Mouse (Mus musculus) lung, embryonic 15.5 days (tissue): ENCODE data around the gene Abhd8. TPM values are rescaled to one million over a fixed set of nuclear protein-coding genes. Genes with fewer than 3 reads are reported as not detected.
A peak's percentile ranks its signal among the peaks of the same experiment; 100 is the strongest.

Source experiments
- ATAC-seq: fragments of 200-750 bp; cut with Nextera tagmentation; 2 replicates; pipeline ENCODE4 v1.8.0; 2017; ENCODE audit warnings: moderate number of reproducible peaks, borderline replicate concordance; ENCODE audit not compliant: low FRiP score, low TSS enrichment; ENCODE audit errors: extremely low read depth
- H3K27ac ChIP-seq: fragments of 300-500 bp; sonication (generic); 2 replicates; pipeline ENCODE4 v1.5.1; 2015; ENCODE audit warnings: moderate library complexity, mild to moderate bottlenecking, inconsistent platforms
- H3K27me3 ChIP-seq: fragments of 300-500 bp; sonication (generic); 2 replicates; pipeline ENCODE4 v1.6.1; 2015; ENCODE audit warnings: inconsistent platforms
- H3K36me3 ChIP-seq: fragments of 300-500 bp; sonication (generic); 2 replicates; pipeline ENCODE4 v1.6.1; 2015; ENCODE audit warnings: inconsistent platforms
- H3K4me1 ChIP-seq: fragments of 300-500 bp; sonication (generic); 2 replicates; pipeline ENCODE4 v1.6.1; 2015; ENCODE audit warnings: inconsistent platforms
- H3K4me2 ChIP-seq: fragments of 300-500 bp; sonication (generic); 2 replicates; pipeline ENCODE4 v1.6.1; 2015; ENCODE audit warnings: inconsistent platforms, mild to moderate bottlenecking, moderate library complexity
- H3K4me3 ChIP-seq: fragments of 300-500 bp; sonication (generic); 2 replicates; pipeline ENCODE4 v1.5.1; 2015; ENCODE audit warnings: mild to moderate bottlenecking, inconsistent platforms
- H3K9ac ChIP-seq: fragments of 300-500 bp; sonication (generic); 2 replicates; pipeline ENCODE4 v1.6.1; 2015; ENCODE audit warnings: inconsistent platforms
- H3K9me3 ChIP-seq: fragments of 300-500 bp; sonication (generic); 2 replicates; pipeline ENCODE4 v1.6.1; 2016; ENCODE audit warnings: inconsistent platforms
- WGBS: fragments of 180-500 bp; shearing (Covaris S2); methylation state at CpG from one replicate; pipeline ENCODE4 v1.1.7; 2015; 5-methylcytosine and 5-hydroxymethylcytosine counted together
- polyA plus RNA-seq: library from polyadenylated mRNA; unstranded; fragments of >200 nt; fragmentation: Nextera tagmentation; extraction: Ambion mirVana; gene quantifications from 2 replicates; pipeline ENCODE4 v1.2.1, GENCODE M21; 2015

The Abhd8 gene
- polyA plus RNA-seq, 1 experiment from 2014 or later: 51.3 TPM

- H3K4me3 ChIP-seq: no peak overlapping the region
- peaks cover 46% of the 10 kb centered on the region for H3K4me1 ChIP-seq
- H3K27ac ChIP-seq: no peak overlapping the region
- H3K9ac ChIP-seq: no peak overlapping the region
- no peaks in the 10 kb centered on the region for H3K27me3 ChIP-seq
- no peaks in the 10 kb centered on the region for H3K9me3 ChIP-seq
- 78% methylated on average over 2 of the region's 2 CpGs for WGBS
- no peak for ATAC-seq
- no peak overlapping the region for H3K4me2 ChIP-seq
- peaks cover 2% of the 10 kb centered on the region; the same call in 1 of the 2 replicates for H3K36me3 ChIP-seq
Observed at GRCm38 (mm10) chr8:71467201-71467600, 3.7 kb upstream of the Abhd8 start.

GRCm38 (mm10) chr8:71466198-71466597, 2.7 kb upstream of the Abhd8 start:
- Histone ChIP-seq H3K9me3 (no peaks in the 10 kb centered on the region), H3K36me3 (peaks cover 4% of the 10 kb centered on the region; the same call in 1 of the 2 replicates), H3K4me3 (no peak overlapping the region), H3K27ac (no peak overlapping the region), H3K9ac (no peak overlapping the region), H3K4me1 (peaks cover 47% of the 10 kb centered on the region), H3K4me2 (no peak overlapping the region), H3K27me3 (no peaks in the 10 kb centered on the region)
- no peak for ATAC-seq
- 98% methylated on average over 5 of the region's 5 CpGs for WGBS

- 77% methylated on average over 8 of the region's 8 CpGs for WGBS
- peaks cover 9% of the 10 kb centered on the region for H3K36me3 ChIP-seq
- H3K9ac ChIP-seq: peak overlapping the region; percentile 44; the same call in 1 of the 2 replicates
- peak overlapping the region; percentile 93 for H3K4me2 ChIP-seq
- H3K9me3 ChIP-seq: no peaks in the 10 kb centered on the region
- H3K27me3 ChIP-seq: no peaks in the 10 kb centered on the region
- ATAC-seq: no peak
- no peak overlapping the region for H3K27ac ChIP-seq
- peaks cover 42% of the 10 kb centered on the region for H3K4me1 ChIP-seq
- peak overlapping the region; percentile 87 for H3K4me3 ChIP-seq
Observed at GRCm38 (mm10) chr8:71465733-71466132, 2.3 kb upstream of the Abhd8 start.

GRCm38 (mm10) chr8:71464513-71465500, 1.4 kb upstream of the Abhd8 start, which contains the start of gene Mrpl34:
TSS of gene Mrpl34 (plus strand) at chr8:71464959.
- Histone ChIP-seq H3K9me3 (no peaks in the 10 kb centered on the region), H3K27me3 (no peaks in the 10 kb centered on the region), H3K36me3 (peaks cover 14% of the 10 kb centered on the region), H3K4me3 (peak within 1 kb of the TSS; percentile 87), H3K4me1 (peaks cover 33% of the 10 kb centered on the region), H3K9ac (peak within 1 kb of the TSS; percentile 74), H3K27ac (peak within 1 kb of the TSS; percentile 96), H3K4me2 (peak within 1 kb of the TSS; percentile 93)
- under 1% methylated on average over 59 of the region's 59 CpGs for WGBS
- peak; percentile 78 for ATAC-seq

- Histone ChIP-seq H3K9ac (peak overlapping the region; percentile 74), H3K27me3 (no peaks in the 10 kb centered on the region), H3K27ac (peak overlapping the region; percentile 96), H3K4me2 (peak overlapping the region; percentile 93), H3K9me3 (no peaks in the 10 kb centered on the region), H3K36me3 (peaks cover 21% of the 10 kb centered on the region), H3K4me3 (peak overlapping the region; percentile 87), H3K4me1 (peaks cover 29% of the 10 kb centered on the region)
- no peak for ATAC-seq
- 4% methylated on average over 16 of the region's 16 CpGs for WGBS
Observed at GRCm38 (mm10) chr8:71462786-71463185, 669 bp downstream of the Abhd8 start.

- WGBS: 65% methylated on average over 4 of the region's 4 CpGs
- H3K4me3 ChIP-seq: peak overlapping the region; percentile 87
- ATAC-seq: no peak
- H3K4me2 ChIP-seq: peak overlapping the region; percentile 93; the same call in 1 of the 2 replicates
- no peaks in the 10 kb centered on the region for H3K27me3 ChIP-seq
- peak overlapping the region; percentile 74 for H3K9ac ChIP-seq
- H3K27ac ChIP-seq: no peak overlapping the region
- peaks cover 31% of the 10 kb centered on the region for H3K4me1 ChIP-seq
- no peaks in the 10 kb centered on the region for H3K9me3 ChIP-seq
- H3K36me3 ChIP-seq: peaks cover 24% of the 10 kb centered on the region
Observed at GRCm38 (mm10) chr8:71462191-71462590, 1.3 kb downstream of the Abhd8 start.

GRCm38 (mm10) chr8:71461152-71461840, 2.2 kb downstream of the Abhd8 start:
- WGBS: 74% methylated on average over 46 of the region's 47 CpGs
- ATAC-seq: no peak
- peaks cover 32% of the 10 kb centered on the region for H3K4me1 ChIP-seq
- H3K9me3 ChIP-seq: no peaks in the 10 kb centered on the region
- H3K9ac ChIP-seq: no peak overlapping the region
- H3K4me3 ChIP-seq: no peak overlapping the region
- H3K27me3 ChIP-seq: no peaks in the 10 kb centered on the region
- H3K27ac ChIP-seq: no peak overlapping the region
- H3K36me3 ChIP-seq: peaks cover 24% of the 10 kb centered on the region
- H3K4me2 ChIP-seq: no peak overlapping the region

GRCm38 (mm10) chr8:71460716-71461115, 2.7 kb downstream of the Abhd8 start:
- ATAC-seq: no peak
- Histone ChIP-seq H3K36me3 (peaks cover 24% of the 10 kb centered on the region), H3K9ac (no peak overlapping the region), H3K4me1 (peaks cover 26% of the 10 kb centered on the region), H3K4me3 (no peak overlapping the region), H3K9me3 (no peaks in the 10 kb centered on the region), H3K27me3 (no peaks in the 10 kb centered on the region), H3K27ac (no peak overlapping the region), H3K4me2 (no peak overlapping the region)
- 91% methylated on average over 6 of the region's 6 CpGs for WGBS

GRCm38 (mm10) chr8:71457659-71458270, 5.7 kb downstream of the Abhd8 start:
- 84% methylated on average over 20 of the region's 20 CpGs for WGBS

GRCm38 (mm10) chr8:71456906-71457305, 6.5 kb downstream of the Abhd8 start:
- Histone ChIP-seq H3K4me2 (no peak overlapping the region), H3K27ac (no peak overlapping the region), H3K9ac (no peak overlapping the region), H3K9me3 (no peaks in the 10 kb centered on the region), H3K27me3 (no peaks in the 10 kb centered on the region), H3K36me3 (peaks cover 24% of the 10 kb centered on the region), H3K4me1 (peaks cover 3% of the 10 kb centered on the region; the same call in 1 of the 2 replicates), H3K4me3 (no peak overlapping the region)
- 35% methylated on average over 22 of the region's 22 CpGs for WGBS
- ATAC-seq: no peak

More at GRCm38 (mm10) chr8:71457659-71458270, 5.7 kb downstream of the Abhd8 start:
- Histone ChIP-seq H3K27ac (no peak overlapping the region), H3K36me3 (peaks cover 24% of the 10 kb centered on the region), H3K4me3 (no peak overlapping the region), H3K9ac (no peak overlapping the region), H3K27me3 (no peaks in the 10 kb centered on the region), H3K4me2 (no peak overlapping the region), H3K4me1 (peaks cover 11% of the 10 kb centered on the region; the same call in 1 of the 2 replicates), H3K9me3 (no peaks in the 10 kb centered on the region)
- ATAC-seq: no peak

GRCm38 (mm10) chr8:71454668-71455067, 8.8 kb downstream of the Abhd8 start:
- 66% methylated on average over 8 of the region's 8 CpGs for WGBS
- Histone ChIP-seq H3K27me3 (no peaks in the 10 kb centered on the region), H3K4me2 (no peak overlapping the region), H3K4me1 (0 out of 2 replicates have a peak, but pooled peaks cover 3% of the 10 kb centered on the region), H3K9me3 (no peaks in the 10 kb centered on the region), H3K36me3 (peaks cover 10% of the 10 kb centered on the region), H3K9ac (no peak overlapping the region), H3K27ac (no peak overlapping the region), H3K4me3 (no peak overlapping the region)
- no peak for ATAC-seq
